Mouse (Mus musculus) heart, postnatal 0 days (tissue): ENCODE data around the gene Pi4k2b.

Experiments used
- CTCF ChIP-seq: IDR thresholded peaks from 2 replicates; pipeline ENCODE4 v1.5.1; 2016; ENCODE audit warnings: antibody characterized with exemption, control low read depth, low read depth
- EP300 ChIP-seq: IDR thresholded peaks from 2 replicates; pipeline ENCODE4 v1.6.1; 2016; ENCODE audit warnings: antibody characterized with exemption, low read depth

GRCm38 (mm10) chr5:52818676-52819075 lies 77.3 kb downstream of the Pi4k2b start:
- no peak for TF ChIP-seq CTCF
- TF ChIP-seq EP300 = no peak
